Mouse (Mus musculus): ENCODE measurements around the gene Aldh3a2. TPM values are rescaled to one million over a fixed set of nuclear protein-coding genes. Genes with fewer than 3 reads are reported as not detected.

Aldh3a2 gene
- total and polyA plus RNA-seq, 2 experiments from 2014 or later: 34.0 to 50.2 TPM

DNA sequence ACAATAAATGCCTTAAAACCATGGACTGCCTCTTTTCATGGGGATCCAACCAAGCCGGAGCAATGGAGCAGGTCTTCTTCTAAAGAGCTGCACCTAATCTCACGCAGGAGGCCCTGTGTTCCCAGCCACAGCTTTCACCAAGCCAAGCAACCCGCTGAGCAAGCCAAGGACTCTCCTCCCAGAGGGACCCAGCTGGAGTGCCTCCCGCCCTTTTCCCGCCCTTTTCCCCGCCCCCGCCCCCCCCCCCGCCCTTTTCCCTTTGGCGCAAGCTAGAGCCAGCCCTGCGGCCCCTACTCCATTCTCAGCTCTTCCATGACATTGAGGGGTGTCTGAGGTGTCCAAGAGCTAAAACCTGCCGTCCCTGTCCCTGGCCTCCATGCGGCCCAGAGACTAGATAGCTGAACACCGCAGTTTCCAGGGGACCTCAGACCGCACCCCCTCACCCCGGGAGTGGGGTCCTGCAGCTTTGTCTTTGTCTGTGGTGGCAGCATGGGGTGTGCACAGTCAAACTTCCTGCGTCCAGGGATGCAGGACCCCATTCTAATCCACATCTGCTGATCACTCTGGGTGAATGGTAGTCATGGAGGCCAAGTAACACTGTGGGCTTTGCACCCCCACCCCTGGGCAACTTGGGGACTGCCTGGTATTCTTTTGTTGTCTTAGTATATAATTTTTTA is 33.6 kb upstream of the Aldh3a2 start:
- Histone ChIP-seq H3K9me3 (ENCODE audit: low read length) (no peaks in the 10 kb centered on the region), H3K36me3 (ENCODE audit: insufficient read depth) (no peaks in the 10 kb centered on the region), H3K4me3 (ENCODE audit: low read depth, low read length) (no peak overlapping the region), H3K27me3 (ENCODE audit: insufficient read depth, low read length) (no peaks in the 10 kb centered on the region), H3K27ac (ENCODE audit: low read depth, low read length) (no peak overlapping the region), H3K4me2 (ENCODE audit: low read depth) (no peak overlapping the region), H3K4me1 (ENCODE audit: insufficient read depth) (no peaks in the 10 kb centered on the region), H3K9ac (no peak overlapping the region)
- WGBS: 17% methylated on average over 12 of the region's 16 CpGs
- no peak for TF ChIP-seq CTCF (IDR thresholded peaks at IDR 0.05; ENCODE audit: low read depth)
- ATAC-seq: no peak
- DNase-seq: no peak

DNA sequence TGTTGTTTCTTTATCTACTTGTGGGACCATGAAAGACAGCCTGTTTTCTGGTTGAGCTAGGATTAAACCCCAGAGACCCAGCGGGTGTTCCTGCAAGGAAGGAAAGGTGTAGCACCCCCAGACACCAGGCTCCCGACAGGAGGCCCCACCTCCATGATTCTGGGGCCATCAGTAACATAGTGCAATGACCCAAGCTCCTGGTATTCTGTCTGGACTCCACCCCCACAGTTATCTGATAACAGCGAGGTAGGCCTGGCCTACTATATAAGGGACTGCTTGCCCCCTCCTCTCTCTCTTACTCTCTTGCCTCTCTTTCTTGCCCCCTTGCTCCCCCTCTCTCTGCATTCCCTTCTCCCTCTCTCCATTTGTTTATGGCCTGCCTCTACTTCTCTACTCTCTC is 32.9 kb upstream of the Aldh3a2 start:
- H3K4me1 ChIP-seq (ENCODE audit: insufficient read depth): no peaks in the 10 kb centered on the region
- no peak for TF ChIP-seq CTCF (IDR thresholded peaks at IDR 0.05; ENCODE audit: low read depth)
- no peak overlapping the region for H3K9ac ChIP-seq
- no peak overlapping the region for H3K4me3 ChIP-seq (ENCODE audit: low read depth, low read length)
- WGBS: 61% methylated on average over 3 of the region's 3 CpGs
- no peaks in the 10 kb centered on the region for H3K27me3 ChIP-seq (ENCODE audit: insufficient read depth, low read length)
- H3K4me2 ChIP-seq (ENCODE audit: low read depth): no peak overlapping the region
- no peak for DNase-seq
- H3K36me3 ChIP-seq (ENCODE audit: insufficient read depth): no peaks in the 10 kb centered on the region
- no peaks in the 10 kb centered on the region for H3K9me3 ChIP-seq (ENCODE audit: low read length)
- no peak overlapping the region for H3K27ac ChIP-seq (ENCODE audit: low read depth, low read length)
- ATAC-seq: no peak

DNA sequence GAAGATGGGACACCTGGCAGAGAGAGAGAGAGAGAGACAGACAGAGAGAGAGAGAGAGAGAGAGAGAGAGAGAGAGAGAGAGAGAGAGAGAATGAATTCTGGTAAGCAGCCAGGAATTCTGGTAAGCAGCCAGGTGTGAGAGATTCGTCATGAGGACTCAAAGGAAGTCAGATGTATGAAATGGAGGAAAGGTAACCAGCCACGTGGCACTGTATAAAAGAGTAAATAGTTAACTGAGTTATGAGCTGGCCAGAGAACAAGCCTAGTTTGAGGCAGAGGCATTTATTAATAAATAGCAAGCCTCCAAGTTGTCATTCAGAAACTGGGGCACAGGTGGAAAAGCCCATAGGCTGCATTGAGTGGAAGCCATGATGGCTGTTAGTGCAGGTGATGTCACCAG is 30.6 kb upstream of the Aldh3a2 start:
- ATAC-seq (no peak), DNase-seq (no peak)
- TF ChIP-seq CTCF (IDR thresholded peaks at IDR 0.05; ENCODE audit: low read depth): no peak
- Histone ChIP-seq H3K4me2 (ENCODE audit: low read depth) (no peak overlapping the region), H3K27ac (ENCODE audit: low read depth, low read length) (no peak overlapping the region), H3K4me3 (ENCODE audit: low read depth, low read length) (no peak overlapping the region), H3K36me3 (ENCODE audit: insufficient read depth) (no peaks in the 10 kb centered on the region), H3K9ac (no peak overlapping the region), H3K9me3 (ENCODE audit: low read length) (no peaks in the 10 kb centered on the region), H3K27me3 (ENCODE audit: insufficient read depth, low read length) (no peaks in the 10 kb centered on the region), H3K4me1 (ENCODE audit: insufficient read depth) (no peaks in the 10 kb centered on the region)
- WGBS: 53% methylated on average over 2 of the region's 2 CpGs

DNA sequence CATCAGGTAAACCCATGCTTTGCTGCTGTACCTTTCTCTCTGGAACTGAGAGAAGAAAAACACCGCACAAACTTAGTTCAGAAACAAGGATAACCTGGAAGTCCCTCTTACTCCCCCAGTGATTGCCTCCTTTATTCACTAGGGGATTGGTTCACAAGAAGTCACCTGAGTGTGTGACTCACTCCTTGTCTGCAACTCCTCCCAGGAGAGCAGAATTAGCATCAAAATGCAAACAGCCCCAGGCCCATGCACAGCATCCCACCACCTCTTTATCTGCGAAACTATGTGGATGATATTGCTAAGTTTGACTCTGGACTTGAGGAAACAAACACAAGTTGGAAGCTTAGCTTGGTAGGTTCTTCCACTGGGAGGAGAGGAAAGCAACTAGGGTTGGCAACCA is 30.1 kb upstream of the Aldh3a2 start:
- H3K4me3 ChIP-seq (ENCODE audit: low read depth, low read length): no peak overlapping the region

DNA sequence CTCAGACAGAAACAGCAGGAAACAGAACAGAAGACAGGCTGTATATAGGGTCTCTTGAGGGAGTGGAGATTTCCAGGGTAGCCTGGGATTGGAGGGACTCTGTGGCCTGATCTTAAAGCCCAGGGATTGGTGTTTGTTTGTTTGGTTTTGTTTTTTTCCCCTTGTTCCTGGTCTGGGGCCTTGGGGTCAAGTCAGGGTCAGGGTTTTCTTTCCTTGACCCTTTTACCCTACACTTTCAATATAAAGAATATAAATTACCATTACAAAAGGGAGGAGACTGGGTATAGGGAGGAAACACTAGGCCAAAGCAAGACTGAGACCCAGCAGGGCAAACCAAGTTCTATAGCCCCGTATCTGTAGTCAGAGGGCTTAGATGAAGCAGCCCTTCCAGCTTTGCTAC is 29.3 kb upstream of the Aldh3a2 start:
- ATAC-seq (no peak), DNase-seq (no peak)
- Histone ChIP-seq H3K9me3 (ENCODE audit: low read length) (no peaks in the 10 kb centered on the region), H3K36me3 (ENCODE audit: insufficient read depth) (no peaks in the 10 kb centered on the region), H3K4me3 (ENCODE audit: low read depth, low read length) (no peak overlapping the region), H3K27ac (ENCODE audit: low read depth, low read length) (no peak overlapping the region), H3K9ac (no peak overlapping the region), H3K4me1 (ENCODE audit: insufficient read depth) (no peaks in the 10 kb centered on the region), H3K27me3 (ENCODE audit: insufficient read depth, low read length) (no peaks in the 10 kb centered on the region), H3K4me2 (ENCODE audit: low read depth) (no peak overlapping the region)
- 29% methylated on average over 1 of the region's 1 CpGs for WGBS
- no peak for TF ChIP-seq CTCF (IDR thresholded peaks at IDR 0.05; ENCODE audit: low read depth)

More for the DNA sequence above, 30.1 kb upstream of the Aldh3a2 start:
- no peak for DNase-seq
- ATAC-seq: no peak
- H3K4me1 ChIP-seq (ENCODE audit: insufficient read depth): no peaks in the 10 kb centered on the region
- H3K36me3 ChIP-seq (ENCODE audit: insufficient read depth): no peaks in the 10 kb centered on the region
- no peaks in the 10 kb centered on the region for H3K27me3 ChIP-seq (ENCODE audit: insufficient read depth, low read length)
- no peak overlapping the region for H3K4me2 ChIP-seq (ENCODE audit: low read depth)
- H3K27ac ChIP-seq (ENCODE audit: low read depth, low read length): no peak overlapping the region
- 91% methylated on average over 2 of the region's 2 CpGs for WGBS
- H3K9me3 ChIP-seq (ENCODE audit: low read length): no peaks in the 10 kb centered on the region
- no peak for TF ChIP-seq CTCF (IDR thresholded peaks at IDR 0.05; ENCODE audit: low read depth)
- no peak overlapping the region for H3K9ac ChIP-seq

DNA sequence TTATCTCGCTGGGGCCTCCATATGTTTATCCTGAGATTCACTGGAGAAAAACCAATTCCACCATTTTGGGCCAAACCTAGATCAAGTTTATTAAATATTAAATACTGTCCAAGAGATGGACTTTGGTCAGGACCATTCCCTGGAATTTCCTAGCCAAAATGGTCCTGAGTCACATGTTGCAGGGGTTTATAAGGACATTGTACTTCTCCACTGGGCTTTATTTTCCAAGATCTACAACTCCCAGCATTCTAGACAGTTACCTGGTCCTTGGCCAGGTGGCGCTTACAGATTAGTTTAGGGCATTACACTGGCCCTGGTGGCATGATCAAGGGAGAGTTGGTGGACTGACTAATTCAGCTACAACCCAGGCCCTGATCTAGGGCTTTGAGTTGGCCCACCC is 28.3 kb upstream of the Aldh3a2 start:
- WGBS: 88% methylated on average over 2 of the region's 2 CpGs
- ATAC-seq: no peak
- Histone ChIP-seq H3K27ac (ENCODE audit: low read depth, low read length) (no peak overlapping the region), H3K4me3 (ENCODE audit: low read depth, low read length) (no peak overlapping the region), H3K9ac (no peak overlapping the region), H3K4me1 (ENCODE audit: insufficient read depth) (no peaks in the 10 kb centered on the region), H3K9me3 (ENCODE audit: low read length) (no peaks in the 10 kb centered on the region), H3K36me3 (ENCODE audit: insufficient read depth) (no peaks in the 10 kb centered on the region), H3K27me3 (ENCODE audit: insufficient read depth, low read length) (no peaks in the 10 kb centered on the region), H3K4me2 (ENCODE audit: low read depth) (no peak overlapping the region)
- TF ChIP-seq CTCF (IDR thresholded peaks at IDR 0.05; ENCODE audit: low read depth): no peak
- DNase-seq: no peak

DNA sequence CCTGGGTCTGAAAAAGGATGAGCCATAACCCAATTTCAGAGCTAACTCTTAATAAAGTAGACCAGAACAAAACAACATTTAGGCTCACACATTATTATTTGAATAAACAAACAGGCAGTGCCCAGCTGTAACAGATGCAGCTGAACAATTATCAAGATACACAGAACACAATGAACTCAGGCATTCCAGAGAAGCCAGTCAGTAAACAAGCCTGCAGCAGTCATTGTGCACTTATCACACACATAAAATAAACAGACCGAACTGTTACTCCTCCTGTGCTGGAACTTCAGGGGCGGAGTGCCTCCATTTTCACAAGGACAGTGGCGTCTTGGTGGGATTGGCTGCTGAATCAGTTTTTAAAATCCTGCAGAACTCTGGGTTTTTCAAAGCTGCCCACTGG is 27.2 kb upstream of the Aldh3a2 start:
- no peak for ATAC-seq

More for the DNA sequence above, 27.2 kb upstream of the Aldh3a2 start:
- H3K9me3 ChIP-seq (ENCODE audit: low read length): no peaks in the 10 kb centered on the region
- H3K27ac ChIP-seq (ENCODE audit: low read depth, low read length): no peak overlapping the region
- no peak for TF ChIP-seq CTCF (IDR thresholded peaks at IDR 0.05; ENCODE audit: low read depth)
- 84% methylated on average over 3 of the region's 3 CpGs for WGBS
- H3K9ac ChIP-seq: no peak overlapping the region
- H3K27me3 ChIP-seq (ENCODE audit: insufficient read depth, low read length): no peaks in the 10 kb centered on the region
- no peaks in the 10 kb centered on the region for H3K4me1 ChIP-seq (ENCODE audit: insufficient read depth)
- no peak overlapping the region for H3K4me3 ChIP-seq (ENCODE audit: low read depth, low read length)
- DNase-seq: no peak
- H3K36me3 ChIP-seq (ENCODE audit: insufficient read depth): no peaks in the 10 kb centered on the region
- H3K4me2 ChIP-seq (ENCODE audit: low read depth): no peak overlapping the region
